Mouse (Mus musculus) neural tube, embryonic 15.5 days (tissue): ENCODE measurements at regions not wholly inside any gene's neighbourhood (a gene's known extent, or its start where the extent isn't known, plus 50 kb on each side); places are given as distances from the start of the nearest gene placed in this dataset.

ENCODE experiments used
- ATAC-seq: fragments of 200-750 bp; cut with Nextera tagmentation; 2 replicates; pipeline ENCODE4 v1.8.0; 2017; ENCODE audit warnings: mild to moderate bottlenecking, moderate TSS enrichment, moderate library complexity; ENCODE audit not compliant: low FRiP score
- H3K27ac ChIP-seq: fragments of 300-500 bp; sonication (generic); replicated peaks from 2 replicates; pipeline ENCODE4 v1.5.1; 2015; ENCODE audit warnings: mild to moderate bottlenecking, inconsistent platforms
- H3K27me3 ChIP-seq: fragments of 300-500 bp; sonication (generic); replicated peaks from 2 replicates; pipeline ENCODE4 v1.6.1; 2015; ENCODE audit warnings: inconsistent platforms
- H3K36me3 ChIP-seq: fragments of 300-500 bp; sonication (generic); 2 replicates; pipeline ENCODE4 v1.6.1; 2015; ENCODE audit warnings: inconsistent platforms
- H3K4me1 ChIP-seq: fragments of 300-500 bp; sonication (generic); 2 replicates; pipeline ENCODE4 v1.6.1; 2015; ENCODE audit warnings: inconsistent platforms
- H3K4me2 ChIP-seq: fragments of 300-500 bp; sonication (generic); 2 replicates; pipeline ENCODE4 v1.6.1; 2015; ENCODE audit warnings: inconsistent platforms, mild to moderate bottlenecking, moderate library complexity
- H3K4me3 ChIP-seq: fragments of 300-500 bp; sonication (generic); replicated peaks from 2 replicates; pipeline ENCODE4 v1.5.1; 2015; ENCODE audit warnings: mild to moderate bottlenecking, inconsistent platforms
- H3K9ac ChIP-seq: fragments of 300-500 bp; sonication (generic); replicated peaks from 2 replicates; pipeline ENCODE4 v1.6.1; 2015; ENCODE audit warnings: mild to moderate bottlenecking, inconsistent platforms
- H3K9me3 ChIP-seq: fragments of 300-500 bp; sonication (generic); replicated peaks from 2 replicates; pipeline ENCODE4 v1.6.1; 2016; ENCODE audit warnings: inconsistent platforms
- WGBS: fragments of 180-500 bp; shearing (Covaris S2); methylation state at CpG from one replicate; pipeline ENCODE4 v1.1.7; 2015; ENCODE audit warnings: mixed read lengths; 5-methylcytosine and 5-hydroxymethylcytosine counted together

- no peaks in the 10 kb centered on the region for H3K27me3 ChIP-seq
- H3K4me1 ChIP-seq: 0 out of 2 replicates have a peak, but pooled peaks cover 4% of the 10 kb centered on the region
- 59% methylated on average over 14 of the region's 14 CpGs for WGBS
- H3K4me2 ChIP-seq: no peak overlapping the region
- no peaks in the 10 kb centered on the region for H3K9me3 ChIP-seq
- no peak overlapping the region for H3K4me3 ChIP-seq
- no peak overlapping the region for H3K27ac ChIP-seq
- no peak for ATAC-seq
- no peaks in the 10 kb centered on the region for H3K36me3 ChIP-seq
- H3K9ac ChIP-seq: no peak overlapping the region
These were observed 111.6 kb downstream of the Cxcl12 start for GRCm38 (mm10) chr6:117279786-117280411.

DNA sequence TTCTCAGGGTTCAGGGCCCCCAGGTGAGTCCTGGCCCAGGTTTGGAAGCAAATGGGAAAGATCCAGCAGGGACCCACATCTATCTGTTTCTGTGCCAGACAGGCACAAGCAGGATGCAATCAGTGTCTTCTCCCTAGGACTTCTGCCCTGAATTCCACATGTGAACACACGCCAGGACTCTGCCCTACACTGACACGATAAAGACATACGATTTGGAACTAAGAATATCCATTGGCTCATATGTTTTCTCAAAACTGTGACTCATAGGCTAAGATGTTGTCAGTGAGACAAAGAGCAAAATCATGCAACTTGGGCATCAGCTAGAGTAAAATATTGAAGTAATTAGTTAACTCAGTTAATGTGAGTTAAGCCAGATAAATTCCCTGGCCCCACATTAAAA, 112.6 kb downstream of the Cxcl12 start:
- no peak overlapping the region for H3K9ac ChIP-seq
- no peak for ATAC-seq
- H3K9me3 ChIP-seq: no peaks in the 10 kb centered on the region
- 95% methylated on average over 3 of the region's 3 CpGs for WGBS
- 0 out of 2 replicates have a peak, but pooled peaks cover 4% of the 10 kb centered on the region for H3K4me1 ChIP-seq
- no peak overlapping the region for H3K27ac ChIP-seq
- H3K4me2 ChIP-seq: no peak overlapping the region
- no peak overlapping the region for H3K4me3 ChIP-seq
- no peaks in the 10 kb centered on the region for H3K27me3 ChIP-seq
- H3K36me3 ChIP-seq: no peaks in the 10 kb centered on the region

- H3K4me3 ChIP-seq: no peak overlapping the region
- no peak overlapping the region for H3K9ac ChIP-seq
- no peak overlapping the region for H3K27ac ChIP-seq
- H3K36me3 ChIP-seq: no peaks in the 10 kb centered on the region
- 0 out of 2 replicates have a peak, but pooled peaks cover 4% of the 10 kb centered on the region for H3K4me1 ChIP-seq
- no peak for ATAC-seq
- H3K4me2 ChIP-seq: no peak overlapping the region
- H3K27me3 ChIP-seq: no peaks in the 10 kb centered on the region
- WGBS: 79% methylated on average over 3 of the region's 3 CpGs
- H3K9me3 ChIP-seq: no peaks in the 10 kb centered on the region
These were observed 115.3 kb downstream of the Cxcl12 start for GRCm38 (mm10) chr6:117283616-117284015.

DNA sequence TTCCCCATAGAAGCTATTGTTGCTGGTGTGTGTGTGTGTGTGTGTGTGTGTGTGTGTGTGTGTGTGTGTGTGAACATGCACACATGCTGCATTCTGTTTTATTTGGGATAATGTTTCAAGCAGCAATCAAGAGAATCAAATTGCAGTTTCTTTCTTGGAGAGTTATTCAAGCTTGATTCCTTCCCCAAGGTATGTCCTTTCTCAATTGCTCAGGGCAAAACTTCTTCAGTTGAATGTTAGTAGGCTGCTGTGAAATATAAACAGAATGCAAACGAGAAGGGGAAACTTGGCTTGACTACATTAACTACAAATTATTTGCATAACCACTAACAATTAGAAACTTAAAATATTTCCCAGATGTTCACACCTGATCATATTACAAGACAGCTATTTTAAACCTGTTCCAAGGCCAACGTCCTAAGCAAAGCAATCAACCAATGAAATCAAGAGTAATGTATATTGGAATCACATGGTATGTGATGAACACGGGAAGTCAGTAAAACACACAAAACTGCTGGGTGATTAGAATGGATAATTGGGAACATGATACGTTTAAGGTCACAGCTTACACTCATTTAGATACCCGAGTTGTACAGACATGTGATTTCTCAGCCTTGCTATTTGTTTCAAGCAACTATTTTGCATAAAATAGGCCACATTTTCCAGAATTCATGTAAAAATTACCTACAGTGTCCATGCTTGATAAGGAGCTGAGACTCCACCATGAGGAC, 116.2 kb downstream of the Cxcl12 start:
- Histone ChIP-seq H3K9ac (no peak overlapping the region), H3K36me3 (no peaks in the 10 kb centered on the region), H3K27ac (no peak overlapping the region), H3K4me2 (no peak overlapping the region), H3K27me3 (no peaks in the 10 kb centered on the region), H3K9me3 (no peaks in the 10 kb centered on the region), H3K4me3 (no peak overlapping the region), H3K4me1 (0 out of 2 replicates have a peak, but pooled peaks cover 3% of the 10 kb centered on the region)
- 82% methylated on average over 5 of the region's 5 CpGs for WGBS
- no peak for ATAC-seq

- H3K27me3 ChIP-seq: no peaks in the 10 kb centered on the region
- H3K4me3 ChIP-seq: no peak overlapping the region
- no peaks in the 10 kb centered on the region for H3K9me3 ChIP-seq
- ATAC-seq: no peak
- H3K36me3 ChIP-seq: no peaks in the 10 kb centered on the region
- 89% methylated on average over 5 of the region's 5 CpGs for WGBS
- H3K4me2 ChIP-seq: no peak overlapping the region
- H3K4me1 ChIP-seq: no peaks in the 10 kb centered on the region
- no peak overlapping the region for H3K9ac ChIP-seq
- no peak overlapping the region for H3K27ac ChIP-seq
These were observed 119.1 kb downstream of the Cxcl12 start for GRCm38 (mm10) chr6:117287396-117287795.

- H3K27me3 ChIP-seq: no peaks in the 10 kb centered on the region
- no peaks in the 10 kb centered on the region for H3K4me1 ChIP-seq
- no peak overlapping the region for H3K4me2 ChIP-seq
- H3K9ac ChIP-seq: no peak overlapping the region
- no peaks in the 10 kb centered on the region for H3K9me3 ChIP-seq
- H3K4me3 ChIP-seq: no peak overlapping the region
- WGBS: 39% methylated on average over 9 of the region's 9 CpGs
- H3K27ac ChIP-seq: no peak overlapping the region
- no peak for ATAC-seq
- no peaks in the 10 kb centered on the region for H3K36me3 ChIP-seq
These were observed 125.6 kb downstream of the Cxcl12 start for GRCm38 (mm10) chr6:117293780-117294465.

DNA sequence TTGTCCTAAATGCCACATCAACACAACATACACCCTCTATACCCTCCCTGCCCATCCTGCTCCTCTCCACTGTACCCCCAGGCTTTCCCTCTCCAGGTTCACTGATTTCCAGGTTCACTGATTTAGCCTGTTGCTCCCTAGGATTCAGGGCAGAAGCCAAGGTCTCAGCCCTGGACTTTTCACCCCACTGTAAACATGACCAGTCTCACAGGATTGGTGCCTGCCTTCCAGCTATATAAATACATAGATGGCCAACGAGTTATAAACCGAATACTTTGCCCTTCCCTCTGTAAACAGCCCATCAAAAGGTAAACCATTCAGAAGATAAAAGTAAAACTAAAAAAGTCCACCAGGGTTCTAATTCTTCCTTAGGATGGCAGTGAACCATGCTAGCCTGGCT, 129.6 kb downstream of the Cxcl12 start:
- Histone ChIP-seq H3K27me3 (no peaks in the 10 kb centered on the region), H3K4me3 (no peak overlapping the region), H3K4me1 (no peaks in the 10 kb centered on the region), H3K27ac (no peak overlapping the region), H3K9ac (no peak overlapping the region), H3K4me2 (no peak overlapping the region), H3K36me3 (no peaks in the 10 kb centered on the region), H3K9me3 (no peaks in the 10 kb centered on the region)
- no peak for ATAC-seq
- 93% methylated on average over 2 of the region's 2 CpGs for WGBS

DNA sequence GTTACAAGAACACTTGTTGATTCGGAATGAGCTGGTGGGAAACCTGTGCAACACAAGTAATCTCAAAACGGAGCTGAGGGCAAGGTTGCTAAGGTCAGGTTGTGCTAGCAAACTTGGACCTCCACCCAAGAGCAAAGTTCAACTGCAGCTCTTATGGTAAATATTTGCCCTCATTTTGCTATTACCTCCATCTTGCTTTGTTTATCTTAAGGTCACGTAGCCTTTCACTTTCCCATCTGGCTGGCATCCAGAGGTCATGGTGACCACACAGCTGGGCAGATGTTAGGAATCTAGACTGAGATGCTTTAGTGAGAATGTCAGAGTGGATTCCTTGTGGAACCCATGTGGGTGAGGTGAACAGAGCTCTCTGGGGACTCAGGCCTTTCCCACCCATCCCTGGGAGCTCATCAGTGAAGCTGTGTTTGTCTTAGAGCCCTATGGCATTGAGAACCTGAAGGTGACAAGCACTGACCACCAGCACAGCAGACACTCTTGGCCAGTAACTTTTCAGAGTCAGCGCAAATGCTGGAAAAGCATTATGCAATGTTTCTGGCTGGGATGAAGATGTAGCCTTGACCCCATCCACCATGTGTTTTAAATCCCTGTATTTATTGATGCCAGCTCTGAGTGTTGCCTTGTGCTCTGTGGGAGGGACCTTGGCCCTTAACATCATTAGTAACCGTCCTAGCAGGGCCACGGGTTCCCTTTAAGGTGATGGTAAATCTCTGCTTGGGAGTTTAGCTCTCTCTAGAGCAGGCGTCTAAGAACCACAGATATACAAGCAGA, 131.4 kb downstream of the Cxcl12 start:
- no peak for ATAC-seq
- WGBS: 85% methylated on average over 7 of the region's 7 CpGs
- Histone ChIP-seq H3K4me3 (no peak overlapping the region), H3K27ac (no peak overlapping the region), H3K36me3 (no peaks in the 10 kb centered on the region), H3K4me2 (no peak overlapping the region), H3K4me1 (no peaks in the 10 kb centered on the region), H3K27me3 (no peaks in the 10 kb centered on the region), H3K9ac (no peak overlapping the region), H3K9me3 (no peaks in the 10 kb centered on the region)

- no peaks in the 10 kb centered on the region for H3K9me3 ChIP-seq
- no peak overlapping the region for H3K9ac ChIP-seq
- 63% methylated on average over 4 of the region's 5 CpGs for WGBS
- no peaks in the 10 kb centered on the region for H3K27me3 ChIP-seq
- no peaks in the 10 kb centered on the region for H3K4me1 ChIP-seq
- no peak overlapping the region for H3K27ac ChIP-seq
- no peak overlapping the region for H3K4me3 ChIP-seq
- H3K4me2 ChIP-seq: no peak overlapping the region
- H3K36me3 ChIP-seq: no peaks in the 10 kb centered on the region
- no peak for ATAC-seq
These were observed 135.0 kb downstream of the Cxcl12 start for GRCm38 (mm10) chr6:117303361-117303760.

DNA sequence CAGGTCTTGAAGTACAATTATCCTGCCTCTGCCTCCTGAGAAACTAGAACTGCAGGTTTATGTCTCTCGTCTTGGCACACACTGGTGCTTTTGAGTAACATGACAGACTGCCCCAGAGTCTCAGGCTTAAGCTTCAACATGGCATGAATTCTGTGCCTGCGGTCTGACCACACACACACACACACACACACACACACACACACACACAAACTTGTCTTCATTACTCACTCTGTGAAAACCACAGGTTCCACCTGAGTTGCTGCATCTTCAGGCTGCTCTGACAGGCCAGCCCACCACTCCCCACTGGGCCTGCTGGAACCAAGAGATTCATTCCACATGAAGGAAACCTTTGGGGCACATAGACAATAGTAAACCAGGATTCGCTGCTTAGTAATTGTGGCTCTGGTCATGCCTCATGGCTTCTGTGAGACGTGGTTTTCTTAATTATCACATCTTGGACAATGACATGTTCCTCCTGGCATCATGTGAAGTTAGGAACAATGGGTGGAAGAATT, 137.5 kb downstream of the Cxcl12 start:
- no peak overlapping the region for H3K27ac ChIP-seq
- no peaks in the 10 kb centered on the region for H3K27me3 ChIP-seq
- no peak overlapping the region for H3K4me3 ChIP-seq
- H3K9me3 ChIP-seq: no peaks in the 10 kb centered on the region
- ATAC-seq: no peak
- H3K9ac ChIP-seq: no peak overlapping the region
- H3K36me3 ChIP-seq: no peaks in the 10 kb centered on the region
- 77% methylated on average over 4 of the region's 4 CpGs for WGBS
- H3K4me1 ChIP-seq: no peaks in the 10 kb centered on the region
- no peak overlapping the region for H3K4me2 ChIP-seq

DNA sequence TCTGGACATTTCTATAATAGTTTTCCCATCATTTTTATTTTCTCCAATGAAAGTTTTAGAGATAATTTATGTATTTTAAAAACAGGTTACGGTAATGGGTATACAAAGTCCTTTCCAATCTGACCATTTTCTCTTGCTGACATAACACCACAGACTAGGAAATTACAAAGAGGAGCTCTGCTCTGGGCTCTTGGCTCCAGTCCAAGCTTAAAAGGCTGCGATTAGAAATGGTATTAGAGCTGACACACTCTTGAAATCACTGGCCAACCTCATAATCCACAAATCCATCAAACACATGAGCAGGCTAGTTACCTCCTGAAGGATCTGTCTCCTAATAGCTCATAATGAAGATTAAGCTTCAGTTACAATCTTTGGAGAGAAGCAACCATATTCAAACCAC, 140.3 kb downstream of the Cxcl12 start:
- H3K4me1 ChIP-seq: peaks cover 7% of the 10 kb centered on the region; the same call in 1 of the 2 replicates
- no peak overlapping the region for H3K4me2 ChIP-seq
- WGBS: 72% methylated on average over 2 of the region's 2 CpGs
- no peak for ATAC-seq
- H3K9me3 ChIP-seq: no peaks in the 10 kb centered on the region
- no peak overlapping the region for H3K4me3 ChIP-seq
- no peaks in the 10 kb centered on the region for H3K27me3 ChIP-seq
- H3K36me3 ChIP-seq: no peaks in the 10 kb centered on the region
- H3K27ac ChIP-seq: no peak overlapping the region
- no peak overlapping the region for H3K9ac ChIP-seq
